Mouse (Mus musculus): Measurements from ENCODE around the gene Pter. TPM values are rescaled to one million over a fixed set of nuclear protein-coding genes. Genes with fewer than 3 reads are reported as not detected.

Pter gene
- 10.1 and 10.7 TPM in 2 replicates for polyA plus RNA-seq (2014; fragmentation: Nextera tagmentation; extraction: Ambion mirVana)

DNA sequence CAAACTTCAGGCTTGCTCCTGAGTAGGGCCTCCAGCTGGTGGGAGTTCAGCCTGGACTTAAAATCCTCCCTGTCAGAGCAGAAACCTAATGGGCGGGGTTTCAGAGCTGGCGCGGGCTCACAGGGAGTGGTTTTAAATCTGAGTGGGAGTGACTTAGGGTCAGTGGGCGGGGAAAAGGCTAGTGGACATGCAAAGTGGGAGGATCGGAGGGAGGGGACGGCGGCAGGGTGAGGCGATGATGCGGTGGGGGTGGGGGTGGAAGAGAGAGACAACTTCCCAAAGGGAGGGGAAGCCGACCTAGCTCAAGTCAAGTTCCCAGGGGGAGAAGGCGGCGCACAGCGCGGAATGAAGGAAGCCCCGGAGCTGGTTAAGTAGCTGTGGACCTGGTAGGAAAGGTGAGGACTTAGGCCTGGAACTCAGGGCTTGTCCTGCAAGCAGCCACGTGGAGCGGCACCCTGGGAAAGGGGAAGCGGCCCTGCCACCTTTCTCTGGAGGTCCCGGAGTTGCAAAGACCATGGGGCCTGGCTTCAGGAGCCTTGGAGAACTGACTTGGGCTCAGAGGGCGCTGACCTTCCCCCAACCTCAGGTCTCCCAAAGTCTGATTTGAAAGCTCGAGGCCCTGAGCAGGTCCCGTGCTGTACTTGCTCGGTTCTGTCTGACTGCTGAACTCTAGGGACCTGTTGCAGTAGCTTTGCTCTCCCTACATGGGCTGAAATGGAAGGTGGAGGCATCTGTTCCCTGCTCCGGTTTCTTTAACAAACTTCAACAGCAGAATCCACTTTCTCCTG is at the start of gene Pter:
Pter (plus strand) TSS at position 238 of the 788 bp plus-strand sequence.
- Histone ChIP-seq H3K4me2 (replicated peaks; ENCODE audit: low read depth, low read length) (peak within 1 kb of the TSS; percentile 68), H3K36me3 (ENCODE audit: control insufficient read depth, insufficient read depth, low read length) (no peaks in the 10 kb centered on the region), H3K27me3 (ENCODE audit: control insufficient read depth, insufficient read depth, low read length) (no peaks in the 10 kb centered on the region), H3K9ac (ENCODE audit: low read depth, low read length) (peak within 1 kb of the TSS; percentile 56), H3K9me3 (ENCODE audit: control insufficient read depth, low read length) (no peaks in the 10 kb centered on the region), H3K27ac (ENCODE audit: low read depth, low read length) (no peak within 1 kb of the TSS), H3K4me3 (ENCODE audit: low read depth, low read length) (peak within 1 kb of the TSS; percentile 40), H3K4me1 (replicated peaks; ENCODE audit: control insufficient read depth, insufficient read depth, low read length) (no peaks in the 10 kb centered on the region)
- DNase-seq (ENCODE audit: low spot score) = peak; percentile 86
- peak; percentile 97 for ATAC-seq (ENCODE audit: low FRiP score)
- WGBS = under 1% methylated on average over 24 of the region's 24 CpGs

DNA sequence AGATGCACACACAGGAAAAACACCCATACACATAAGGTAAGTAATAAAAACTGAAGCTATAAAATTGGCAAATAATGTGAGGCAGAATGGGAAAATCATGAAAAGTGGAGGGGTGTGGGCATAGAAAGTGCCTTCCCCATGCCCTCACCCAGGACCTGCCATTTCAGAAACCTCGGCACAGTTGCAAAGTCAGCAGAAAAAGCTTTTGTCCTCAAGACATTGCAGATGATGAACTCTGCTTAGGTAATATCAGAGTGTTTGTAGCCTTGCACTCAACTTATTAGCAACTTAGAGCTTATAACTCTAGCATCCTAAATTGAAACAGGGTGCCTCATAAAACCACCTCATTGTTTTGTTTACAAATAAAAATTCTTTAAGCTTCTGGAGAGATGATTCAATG is 49.6 kb upstream of the Pter start:
- Histone ChIP-seq H3K4me2 (replicated peaks; ENCODE audit: low read depth, low read length) (no peak overlapping the region), H3K36me3 (ENCODE audit: control insufficient read depth, insufficient read depth, low read length) (no peaks in the 10 kb centered on the region), H3K27ac (ENCODE audit: low read depth, low read length) (no peak overlapping the region), H3K9ac (ENCODE audit: low read depth, low read length) (no peak overlapping the region), H3K4me3 (ENCODE audit: low read depth, low read length) (no peak overlapping the region), H3K9me3 (ENCODE audit: control insufficient read depth, low read length) (no peaks in the 10 kb centered on the region), H3K4me1 (replicated peaks; ENCODE audit: control insufficient read depth, insufficient read depth, low read length) (no peaks in the 10 kb centered on the region), H3K27me3 (ENCODE audit: control insufficient read depth, insufficient read depth, low read length) (no peaks in the 10 kb centered on the region)
- ATAC-seq (ENCODE audit: low FRiP score) = no peak
- WGBS = 70% methylated on average over 1 of the region's 1 CpGs
- no peak for DNase-seq (ENCODE audit: low spot score)

DNA sequence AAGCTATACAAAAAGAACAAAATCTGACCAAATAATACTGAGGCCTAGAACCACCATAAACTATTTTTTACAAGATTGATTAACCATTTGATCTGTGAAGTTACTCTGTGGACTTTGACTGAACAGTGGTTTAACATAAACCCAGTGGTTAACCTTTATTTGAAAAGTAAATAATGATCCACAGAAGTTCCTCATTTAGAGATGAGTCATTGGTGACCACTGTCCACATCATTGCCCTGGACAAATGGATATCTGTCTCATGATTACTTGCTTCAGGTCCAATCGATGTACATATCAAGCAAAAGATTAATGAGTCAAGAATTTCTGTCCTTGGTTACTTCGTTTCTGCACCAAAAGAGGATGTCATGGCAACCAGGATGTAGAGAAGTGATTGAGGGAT is 44.3 kb upstream of the Pter start:
- H3K4me3 ChIP-seq (ENCODE audit: low read depth, low read length) = no peak overlapping the region
- no peak for ATAC-seq (ENCODE audit: low FRiP score)
- H3K27ac ChIP-seq (ENCODE audit: low read depth, low read length) = no peak overlapping the region
- no peak overlapping the region for H3K9ac ChIP-seq (ENCODE audit: low read depth, low read length)
- H3K36me3 ChIP-seq (ENCODE audit: control insufficient read depth, insufficient read depth, low read length) = no peaks in the 10 kb centered on the region
- H3K9me3 ChIP-seq (ENCODE audit: control insufficient read depth, low read length) = no peaks in the 10 kb centered on the region
- no peak for DNase-seq (ENCODE audit: low spot score)
- H3K4me2 ChIP-seq (replicated peaks; ENCODE audit: low read depth, low read length) = no peak overlapping the region
- no peaks in the 10 kb centered on the region for H3K27me3 ChIP-seq (ENCODE audit: control insufficient read depth, insufficient read depth, low read length)
- no peaks in the 10 kb centered on the region for H3K4me1 ChIP-seq (replicated peaks; ENCODE audit: control insufficient read depth, insufficient read depth, low read length)
- 83% methylated on average over 2 of the region's 2 CpGs for WGBS

DNA sequence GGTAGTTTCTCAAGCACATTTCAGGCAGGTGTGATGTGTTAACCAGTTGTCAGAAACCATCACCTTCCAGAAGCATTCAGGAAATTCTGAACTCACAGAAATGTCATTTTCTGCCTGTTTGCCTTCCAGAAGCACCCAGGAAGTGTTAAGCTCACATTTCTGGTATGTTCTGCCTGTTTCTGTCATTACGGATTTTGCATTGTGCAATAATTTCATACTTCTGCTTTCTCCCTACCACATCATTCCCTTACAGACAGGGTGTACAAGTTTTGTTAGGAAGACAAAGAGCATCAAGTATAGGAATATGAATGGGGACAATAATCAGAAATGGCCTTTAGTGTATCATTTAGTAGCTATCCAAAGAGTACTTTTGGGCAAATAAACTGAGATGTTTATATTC is 42.8 kb upstream of the Pter start:
- 89% methylated on average over 1 of the region's 1 CpGs for WGBS
- no peak overlapping the region for H3K9ac ChIP-seq (ENCODE audit: low read depth, low read length)
- H3K4me2 ChIP-seq (replicated peaks; ENCODE audit: low read depth, low read length) = no peak overlapping the region
- DNase-seq (ENCODE audit: low spot score) (no peak), ATAC-seq (ENCODE audit: low FRiP score) (no peak)
- H3K27me3 ChIP-seq (ENCODE audit: control insufficient read depth, insufficient read depth, low read length) = no peaks in the 10 kb centered on the region
- H3K4me3 ChIP-seq (ENCODE audit: low read depth, low read length) = no peak overlapping the region
- no peaks in the 10 kb centered on the region for H3K4me1 ChIP-seq (replicated peaks; ENCODE audit: control insufficient read depth, insufficient read depth, low read length)
- H3K27ac ChIP-seq (ENCODE audit: low read depth, low read length) = no peak overlapping the region
- no peaks in the 10 kb centered on the region for H3K36me3 ChIP-seq (ENCODE audit: control insufficient read depth, insufficient read depth, low read length)
- H3K9me3 ChIP-seq (ENCODE audit: control insufficient read depth, low read length) = no peaks in the 10 kb centered on the region

DNA sequence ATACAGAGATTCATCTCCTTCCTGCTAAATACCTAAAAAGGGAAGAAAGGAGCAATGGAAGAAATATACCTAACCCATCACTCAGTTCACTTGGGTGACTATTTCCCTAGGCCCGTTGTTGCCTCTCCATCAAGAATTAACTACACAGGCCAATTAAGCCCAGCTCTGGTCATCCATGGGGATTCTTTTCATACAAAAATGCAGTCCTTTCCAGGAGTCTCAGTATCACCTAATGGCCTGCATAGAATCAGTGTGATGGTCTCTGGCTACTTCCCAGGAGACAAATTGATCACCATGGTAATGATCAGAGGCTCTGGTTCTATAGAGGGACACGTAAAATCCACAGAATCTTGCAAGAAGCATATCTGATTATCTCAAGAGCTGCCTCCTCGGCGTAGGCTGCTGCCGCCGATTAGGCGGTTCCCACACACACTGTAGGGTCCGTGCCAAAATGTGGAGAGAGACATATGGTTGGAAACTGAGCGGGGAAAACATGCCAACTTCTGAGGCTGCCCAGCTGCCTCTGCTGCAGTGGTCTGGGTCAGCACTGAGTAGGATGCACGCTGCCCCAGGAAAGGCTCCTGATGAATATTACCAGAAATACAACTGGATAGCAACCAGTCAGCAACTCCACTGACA is 40.4 kb upstream of the Pter start:
- Histone ChIP-seq H3K27me3 (ENCODE audit: control insufficient read depth, insufficient read depth, low read length) (no peaks in the 10 kb centered on the region), H3K27ac (ENCODE audit: low read depth, low read length) (0 out of 2 replicates have a peak overlapping the region, but pooled peaks have one; percentile 5), H3K4me1 (replicated peaks; ENCODE audit: control insufficient read depth, insufficient read depth, low read length) (no peaks in the 10 kb centered on the region), H3K4me2 (replicated peaks; ENCODE audit: low read depth, low read length) (no peak overlapping the region), H3K36me3 (ENCODE audit: control insufficient read depth, insufficient read depth, low read length) (no peaks in the 10 kb centered on the region), H3K4me3 (ENCODE audit: low read depth, low read length) (no peak overlapping the region), H3K9ac (ENCODE audit: low read depth, low read length) (no peak overlapping the region), H3K9me3 (ENCODE audit: control insufficient read depth, low read length) (no peaks in the 10 kb centered on the region)
- peak; percentile 38; the same call in 1 of the 2 replicates for ATAC-seq (ENCODE audit: low FRiP score)
- WGBS = 82% methylated on average over 10 of the region's 10 CpGs
- DNase-seq (ENCODE audit: low spot score) = no peak

DNA sequence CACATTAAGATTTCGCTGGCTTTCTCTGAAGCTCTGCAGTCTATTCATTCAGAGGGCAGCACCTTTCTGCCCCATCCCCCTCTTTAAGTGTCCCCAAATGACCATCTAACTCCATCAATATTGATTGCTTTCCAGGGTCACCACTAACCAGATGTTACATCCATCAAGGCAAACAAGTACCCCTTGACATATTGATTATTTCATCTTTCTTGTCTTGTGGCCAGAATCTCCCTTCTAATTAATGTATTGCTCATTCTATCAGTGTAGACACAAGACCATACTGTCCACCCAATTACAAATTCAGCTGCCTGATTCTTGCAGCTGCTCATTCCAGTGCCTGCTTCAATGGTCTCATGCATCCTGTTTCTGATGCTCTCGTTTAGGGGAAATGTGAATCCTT is 36.8 kb upstream of the Pter start:
- H3K4me1 ChIP-seq (replicated peaks; ENCODE audit: control insufficient read depth, insufficient read depth, low read length) = no peaks in the 10 kb centered on the region
- H3K36me3 ChIP-seq (ENCODE audit: control insufficient read depth, insufficient read depth, low read length) = no peaks in the 10 kb centered on the region
- ATAC-seq (ENCODE audit: low FRiP score) (peak; percentile 83), DNase-seq (ENCODE audit: low spot score) (peak; percentile 20)
- WGBS = 64% methylated on average over 2 of the region's 2 CpGs
- no peak overlapping the region for H3K9ac ChIP-seq (ENCODE audit: low read depth, low read length)
- H3K9me3 ChIP-seq (ENCODE audit: control insufficient read depth, low read length) = no peaks in the 10 kb centered on the region
- H3K27me3 ChIP-seq (ENCODE audit: control insufficient read depth, insufficient read depth, low read length) = no peaks in the 10 kb centered on the region
- no peak overlapping the region for H3K4me3 ChIP-seq (ENCODE audit: low read depth, low read length)
- no peak overlapping the region for H3K27ac ChIP-seq (ENCODE audit: low read depth, low read length)
- no peak overlapping the region for H3K4me2 ChIP-seq (replicated peaks; ENCODE audit: low read depth, low read length)

DNA sequence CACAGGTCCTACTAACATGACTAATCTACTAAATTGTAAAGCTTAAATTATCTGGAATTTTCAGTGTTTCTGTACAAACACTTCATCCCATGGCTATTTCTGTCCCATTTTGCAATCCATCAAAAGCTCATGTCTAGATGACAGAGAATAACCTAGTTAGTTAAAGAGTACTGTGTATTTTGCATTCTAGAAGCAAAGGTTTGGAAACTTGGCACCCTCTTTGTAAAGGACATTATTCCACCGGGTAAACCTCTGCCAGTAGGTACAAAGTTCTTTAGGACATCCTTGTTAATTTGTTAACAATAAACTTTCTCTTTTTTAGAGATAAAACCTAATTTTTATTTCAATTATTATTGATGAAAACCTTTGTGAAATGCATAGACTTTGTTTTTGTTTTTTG is 18.1 kb upstream of the Pter start:
- DNase-seq (ENCODE audit: low spot score) (no peak), ATAC-seq (ENCODE audit: low FRiP score) (no peak)
- Histone ChIP-seq H3K4me2 (replicated peaks; ENCODE audit: low read depth, low read length) (no peak overlapping the region), H3K27ac (ENCODE audit: low read depth, low read length) (no peak overlapping the region), H3K9ac (ENCODE audit: low read depth, low read length) (no peak overlapping the region), H3K4me1 (replicated peaks; ENCODE audit: control insufficient read depth, insufficient read depth, low read length) (no peaks in the 10 kb centered on the region), H3K4me3 (ENCODE audit: low read depth, low read length) (no peak overlapping the region), H3K27me3 (ENCODE audit: control insufficient read depth, insufficient read depth, low read length) (no peaks in the 10 kb centered on the region), H3K9me3 (ENCODE audit: control insufficient read depth, low read length) (no peaks in the 10 kb centered on the region), H3K36me3 (ENCODE audit: control insufficient read depth, insufficient read depth, low read length) (no peaks in the 10 kb centered on the region)
- 84% methylated on average over 1 of the region's 1 CpGs for WGBS

DNA sequence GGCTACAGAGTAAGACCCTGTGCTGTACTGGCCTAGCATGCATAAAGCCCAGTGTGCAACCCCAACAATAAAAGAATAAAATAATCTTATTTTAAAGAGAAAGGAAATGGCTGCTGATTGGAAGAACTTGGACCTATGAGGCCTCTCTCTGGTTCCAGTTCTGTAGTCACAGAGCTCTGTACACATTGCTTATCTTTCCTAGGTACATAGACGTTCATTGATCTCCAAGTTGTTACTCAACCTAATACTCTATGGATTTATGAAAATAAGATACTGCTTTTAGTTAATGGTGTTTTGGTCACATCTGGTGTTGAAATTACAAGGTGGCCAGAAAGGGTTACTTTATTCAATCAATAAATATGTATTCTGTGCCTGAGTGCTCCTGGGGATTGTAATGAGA is 1.8 kb downstream of the Pter start:
- ATAC-seq (ENCODE audit: low FRiP score) (no peak), DNase-seq (ENCODE audit: low spot score) (no peak)
- Histone ChIP-seq H3K36me3 (ENCODE audit: control insufficient read depth, insufficient read depth, low read length) (no peaks in the 10 kb centered on the region), H3K9ac (ENCODE audit: low read depth, low read length) (no peak overlapping the region), H3K4me2 (replicated peaks; ENCODE audit: low read depth, low read length) (no peak overlapping the region), H3K4me1 (replicated peaks; ENCODE audit: control insufficient read depth, insufficient read depth, low read length) (no peaks in the 10 kb centered on the region), H3K27ac (ENCODE audit: low read depth, low read length) (no peak overlapping the region), H3K4me3 (ENCODE audit: low read depth, low read length) (no peak overlapping the region), H3K27me3 (ENCODE audit: control insufficient read depth, insufficient read depth, low read length) (no peaks in the 10 kb centered on the region), H3K9me3 (ENCODE audit: control insufficient read depth, low read length) (no peaks in the 10 kb centered on the region)
- 91% methylated on average over 1 of the region's 1 CpGs for WGBS

DNA sequence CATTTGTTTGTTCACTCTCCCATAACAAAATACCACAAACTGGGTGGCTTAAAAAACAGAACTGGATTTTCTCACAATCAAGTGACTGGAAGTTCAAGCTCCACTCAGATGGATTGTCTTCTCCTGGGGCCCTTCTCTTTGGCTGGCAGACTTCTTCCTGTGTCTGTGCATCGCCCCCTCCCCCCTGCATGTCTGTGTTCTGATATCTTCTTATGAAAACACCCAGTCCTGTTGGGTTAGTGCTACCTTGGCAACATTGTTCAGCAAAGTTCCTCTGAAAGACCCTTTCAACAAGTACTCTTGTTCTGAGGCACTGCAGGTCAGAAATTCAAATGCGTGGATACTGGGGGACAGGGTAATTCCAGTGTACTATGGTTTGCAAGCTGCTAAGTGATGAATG is 6.5 kb downstream of the Pter start:
- Histone ChIP-seq H3K4me2 (replicated peaks; ENCODE audit: low read depth, low read length) (no peak overlapping the region), H3K4me1 (replicated peaks; ENCODE audit: control insufficient read depth, insufficient read depth, low read length) (no peaks in the 10 kb centered on the region), H3K36me3 (ENCODE audit: control insufficient read depth, insufficient read depth, low read length) (no peaks in the 10 kb centered on the region), H3K27ac (ENCODE audit: low read depth, low read length) (no peak overlapping the region), H3K9ac (ENCODE audit: low read depth, low read length) (no peak overlapping the region), H3K27me3 (ENCODE audit: control insufficient read depth, insufficient read depth, low read length) (no peaks in the 10 kb centered on the region), H3K9me3 (ENCODE audit: control insufficient read depth, low read length) (no peaks in the 10 kb centered on the region), H3K4me3 (ENCODE audit: low read depth, low read length) (no peak overlapping the region)
- no peak for DNase-seq (ENCODE audit: low spot score)
- no peak for ATAC-seq (ENCODE audit: low FRiP score)
- WGBS = 81% methylated on average over 2 of the region's 2 CpGs

Measured in hindbrain, embryonic 11.5 days (tissue).